Mouse (Mus musculus) heart, embryonic 16.5 days (tissue): ENCODE results near the gene Mettl8. TPM values are rescaled to one million over a fixed set of nuclear protein-coding genes. Genes with fewer than 3 reads are reported as not detected.

Experiments used
- polyA plus RNA-seq: library from polyadenylated mRNA; unstranded; fragments of >200 nt; fragmentation: Nextera tagmentation; extraction: Ambion mirVana; gene quantifications from 2 replicates; pipeline ENCODE4 v1.2.1, GENCODE M21; 2015

Mettl8 gene
- polyA plus RNA-seq, 1 experiment from 2014 or later, result 15.1 TPM

Other genes with a start within 250 kb of the Mettl8 start
- 19.4 and 19.7 TPM in 2 replicates for gene Tlk1, start 229.9 kb downstream of the Mettl8 start, polyA plus RNA-seq
- 19.9 and 21.5 TPM in 2 replicates for gene Dcaf17, start 255 bp downstream of the Mettl8 start, polyA plus RNA-seq
- 1.4 and 1.5 TPM in 2 replicates for gene Cybrd1, start 62.3 kb upstream of the Mettl8 start, polyA plus RNA-seq
- gene Dync1i2, start 156.1 kb upstream of the Mettl8 start, polyA plus RNA-seq, result 55.6 and 64.1 TPM in 2 replicates